Mouse (Mus musculus) G1E (cell line): ENCODE results near the gene Rasgef1a. TPM values are rescaled to one million over a fixed set of nuclear protein-coding genes. Genes with fewer than 3 reads are reported as not detected.

ENCODE experiments used
- ATAC-seq: 2 replicates; pipeline ENCODE4 v1.8.0; 2016; ENCODE audit warnings: mild to moderate bottlenecking; ENCODE audit not compliant: insufficient number of reproducible peaks, poor library complexity, low FRiP score, severe bottlenecking; ENCODE audit errors: extremely low read depth
- DNase-seq: peaks from one replicate; pipeline ENCODE4 v3.0.0; 2012; ENCODE audit warnings: low spot score
- H3K27me3 ChIP-seq: 2 replicates; pipeline ENCODE4 v1.6.1; 2012; ENCODE audit warnings: mild to moderate bottlenecking, low read length, inconsistent platforms; ENCODE audit not compliant: insufficient read depth
- H3K36me3 ChIP-seq: replicated peaks from 2 replicates; pipeline ENCODE3; 2012; ENCODE audit warnings: mild to moderate bottlenecking, inconsistent platforms
- H3K4me1 ChIP-seq: 2 replicates; pipeline ENCODE4 v1.6.1; 2012; ENCODE audit warnings: low read depth, low read length, inconsistent platforms, mixed read lengths; ENCODE audit not compliant: insufficient read depth
- H3K4me3 ChIP-seq: 2 replicates; pipeline ENCODE4 v1.5.1; 2012; ENCODE audit warnings: low read depth, mild to moderate bottlenecking, inconsistent platforms, low read length, moderate library complexity, mixed read lengths
- H3K9me3 ChIP-seq: replicated peaks from 2 replicates; pipeline ENCODE4 v1.6.1; 2012; ENCODE audit warnings: inconsistent platforms
- CTCF ChIP-seq: IDR thresholded peaks from 2 replicates; pipeline ENCODE4 v1.5.1; 2012; ENCODE audit warnings: low read depth, low read length, inconsistent platforms, mixed read lengths
- GATA1 ChIP-seq: IDR thresholded peaks from 2 replicates; pipeline ENCODE4 v1.6.1; 2012; ENCODE audit warnings: borderline replicate concordance, low read length, inconsistent platforms, mixed read lengths
- GATA2 ChIP-seq: IDR thresholded peaks from 2 replicates; pipeline ENCODE4 v1.6.1; 2012; ENCODE audit warnings: low read depth, low read length, inconsistent platforms, borderline replicate concordance
- POLR2AphosphoS5 ChIP-seq: IDR thresholded peaks from 2 replicates; pipeline ENCODE4 v1.6.1; 2012; ENCODE audit warnings: low read depth, low read length, inconsistent platforms; ENCODE audit not compliant: insufficient replicate concordance
- TAL1 ChIP-seq: conservative IDR thresholded peaks from 2 replicates; pipeline ENCODE4 v1.6.1; 2012; ENCODE audit warnings: low read depth, low read length, inconsistent platforms, mixed read lengths
- polyA plus RNA-seq: library from polyadenylated mRNA; stranded (reverse); fragments of >175 nt; gene quantifications from 2 replicates; pipeline ENCODE4 v1.2.3, GENCODE M21; 2012
- total RNA-seq, 2 experiments: library from RNA; stranded (forward) in 1 of 2; stranded (reverse) in 1 of 2; fragments of 200-1000 nt in 1 of 2; fragments of >200 nt in 1 of 2; fragmentation: Nextera tagmentation in 1 of 2; gene quantifications; 2 replicates each; pipeline ENCODE4 v1.2.3; 2014 to 2017

Rasgef1a gene
- total and polyA plus RNA-seq, 3 experiments = 0.05 TPM; not detected in 2

GRCm38 (mm10) chr6:118079292-118079691 lies 68.1 kb downstream of the Rasgef1a start:
- no peaks in the 10 kb centered on the region for H3K4me1 ChIP-seq
- peaks cover 8% of the 10 kb centered on the region; the same call in 1 of the 2 replicates for H3K27me3 ChIP-seq
- ATAC-seq (no peak), DNase-seq (no peak)
- no peaks in the 10 kb centered on the region for H3K36me3 ChIP-seq
- H3K9me3 ChIP-seq = no peaks in the 10 kb centered on the region
- no peak for TF ChIP-seq GATA1
- TF ChIP-seq TAL1 = no peak
- no peak for TF ChIP-seq CTCF
- no peak for TF ChIP-seq POLR2AphosphoS5
- no peak for TF ChIP-seq GATA2
- no peak overlapping the region for H3K4me3 ChIP-seq

DNA sequence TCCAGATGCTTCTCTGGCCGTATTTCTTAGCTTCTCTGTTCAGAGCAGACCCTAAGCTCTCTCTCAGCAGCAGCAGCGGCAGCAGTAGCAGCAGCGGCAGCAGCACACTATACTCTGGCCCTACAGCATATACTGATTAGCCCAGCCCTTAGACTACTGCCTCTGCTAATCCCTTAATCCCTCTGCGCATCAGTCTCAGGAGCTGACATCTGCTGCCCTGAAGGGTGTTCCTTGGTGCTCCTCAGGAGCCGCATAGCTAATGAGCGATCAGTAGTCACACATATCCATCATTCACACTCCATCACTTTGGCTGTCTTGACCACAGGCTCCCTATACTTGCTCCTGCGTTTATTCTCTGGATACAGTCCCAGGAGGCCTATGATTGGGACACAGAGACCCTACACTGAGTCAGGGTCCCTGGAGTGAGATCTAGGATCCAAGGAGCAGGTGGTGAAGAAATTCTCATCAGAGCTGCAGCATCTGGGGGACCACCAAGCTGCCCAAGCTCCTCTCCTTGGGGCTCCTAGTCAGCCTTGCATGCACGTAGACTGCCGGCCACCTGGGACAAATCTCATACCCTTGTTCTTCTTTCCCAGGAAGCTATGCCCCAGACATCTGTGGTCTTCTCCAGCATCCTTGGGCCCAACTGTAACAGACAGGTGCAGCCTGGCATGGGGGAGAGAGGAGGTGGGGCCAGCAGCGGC lies 68.7 kb downstream of the Rasgef1a start:
- Histone ChIP-seq H3K36me3 (no peaks in the 10 kb centered on the region), H3K9me3 (no peaks in the 10 kb centered on the region), H3K4me3 (no peak overlapping the region), H3K4me1 (no peaks in the 10 kb centered on the region), H3K27me3 (peaks cover 8% of the 10 kb centered on the region; the same call in 1 of the 2 replicates)
- ATAC-seq (no peak), DNase-seq (no peak)
- TF ChIP-seq GATA1 (no peak), TAL1 (no peak), GATA2 (no peak), CTCF (no peak)

- ATAC-seq (no peak), DNase-seq (no peak)
- no peaks in the 10 kb centered on the region for H3K9me3 ChIP-seq
- no peaks in the 10 kb centered on the region for H3K4me1 ChIP-seq
- TF ChIP-seq GATA1 (no peak), CTCF (no peak), POLR2AphosphoS5 (no peak), TAL1 (no peak), GATA2 (no peak)
- peaks cover 8% of the 10 kb centered on the region; the same call in 1 of the 2 replicates for H3K27me3 ChIP-seq
- H3K36me3 ChIP-seq = no peaks in the 10 kb centered on the region
- H3K4me3 ChIP-seq = no peak overlapping the region
These were observed 69.5 kb downstream of the Rasgef1a start for GRCm38 (mm10) chr6:118080711-118081110.

- H3K9me3 ChIP-seq = no peaks in the 10 kb centered on the region
- ATAC-seq (no peak), DNase-seq (no peak)
- H3K27me3 ChIP-seq = peaks cover 7% of the 10 kb centered on the region; the same call in 1 of the 2 replicates
- no peaks in the 10 kb centered on the region for H3K4me1 ChIP-seq
- TF ChIP-seq GATA2 (no peak), GATA1 (no peak), POLR2AphosphoS5 (no peak), CTCF (no peak), TAL1 (no peak)
- H3K4me3 ChIP-seq = no peak overlapping the region
- no peaks in the 10 kb centered on the region for H3K36me3 ChIP-seq
These were observed 71.1 kb downstream of the Rasgef1a start for GRCm38 (mm10) chr6:118082384-118082783.

- no peaks in the 10 kb centered on the region for H3K36me3 ChIP-seq
- H3K4me1 ChIP-seq = no peaks in the 10 kb centered on the region
- no peaks in the 10 kb centered on the region for H3K9me3 ChIP-seq
- peaks cover 6% of the 10 kb centered on the region; the same call in 1 of the 2 replicates for H3K27me3 ChIP-seq
- DNase-seq (no peak), ATAC-seq (no peak)
- no peak overlapping the region for H3K4me3 ChIP-seq
- no peak for TF ChIP-seq CTCF
- TF ChIP-seq GATA1 = no peak
- TF ChIP-seq TAL1 = no peak
- no peak for TF ChIP-seq GATA2
- no peak for TF ChIP-seq POLR2AphosphoS5
These were observed 72.4 kb downstream of the Rasgef1a start for GRCm38 (mm10) chr6:118083608-118084007.

DNA sequence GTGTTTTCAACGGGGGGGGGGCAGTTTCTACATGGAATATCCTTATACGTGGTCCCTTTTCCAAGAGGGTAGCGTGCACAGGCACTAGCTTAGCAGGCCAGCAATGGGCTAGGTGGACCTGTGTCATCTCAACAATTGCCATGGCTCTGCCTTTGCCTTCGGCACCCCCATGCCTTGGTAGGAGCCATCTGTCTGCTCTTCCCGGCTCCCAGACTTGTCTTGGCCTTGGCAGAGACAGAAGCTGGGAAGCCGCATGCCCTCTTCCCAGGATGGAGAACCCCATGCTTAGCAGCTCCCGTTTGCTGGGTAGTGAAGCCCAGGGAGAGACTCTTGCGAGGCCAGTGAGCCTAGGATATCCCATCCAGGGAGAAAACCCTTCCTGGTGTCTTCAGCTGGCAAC lies 73.4 kb downstream of the Rasgef1a start:
- Histone ChIP-seq H3K27me3 (peaks cover 5% of the 10 kb centered on the region; the same call in 1 of the 2 replicates), H3K9me3 (no peaks in the 10 kb centered on the region), H3K4me3 (no peak overlapping the region), H3K4me1 (no peaks in the 10 kb centered on the region), H3K36me3 (no peaks in the 10 kb centered on the region)
- DNase-seq (no peak), ATAC-seq (no peak)
- TF ChIP-seq POLR2AphosphoS5 = no peak
- TF ChIP-seq CTCF = no peak
- no peak for TF ChIP-seq GATA2
- TF ChIP-seq TAL1 = no peak
- TF ChIP-seq GATA1 = no peak
